ENCODE assay signal across 28 mouse cellular contexts in genomic region chr19:56937911-56938310, GRCm38 (mm10).
DNase-seq lines count a peak whose midpoint lies in the region; ATAC-seq and TF ChIP-seq lines count a peak whose summit lies in the region.
"Had no signal": no experiment of that assay in that cellular context is flagged by ENCODE, and none has a peak within 500 bp of the region (broad histone marks: within the 10 kb centered on the region; RNA-seq: fewer than 3 reads in every experiment).

No protein-coding gene starts in this region.

- no peaks in the 10 kb centered on the region for H3K9me3 ChIP-seq in embryonic facial prominence, embryonic 12.5 days
- H3K9me3 ChIP-seq in embryonic facial prominence, embryonic 10.5 days, result no peaks in the 10 kb centered on the region
- H3K9me3 ChIP-seq in E14TG2a.4 (ENCODE audit: low read length), result peaks cover 6% of the 10 kb centered on the region
- H3K9me3 ChIP-seq: embryonic facial prominence, embryonic 13.5 days; embryonic facial prominence, embryonic 15.5 days; forebrain, embryonic 10.5 days; forebrain, embryonic 12.5 days had no signal

- TF ChIP-seq CTCF in E14TG2a.4 (conservative IDR thresholded peaks at IDR 0.05; ENCODE audit: low read length), result no peak

- H3K9ac ChIP-seq in embryonic facial prominence, embryonic 12.5 days, result no peak overlapping the region
- H3K9ac ChIP-seq: embryonic facial prominence, embryonic 13.5 days; embryonic facial prominence, embryonic 15.5 days; forebrain, embryonic 12.5 days had no signal

- no peak overlapping the region for H3K27ac ChIP-seq in embryonic facial prominence, embryonic 12.5 days
- H3K27ac ChIP-seq in embryonic facial prominence, embryonic 10.5 days (replicated peaks), result no peak overlapping the region
- H3K27ac ChIP-seq: embryonic facial prominence, embryonic 13.5 days; embryonic facial prominence, embryonic 15.5 days; forebrain, embryonic 10.5 days; forebrain, embryonic 12.5 days had no signal

- no peak overlapping the region for H3K4me3 ChIP-seq in embryonic facial prominence, embryonic 12.5 days
- no peak overlapping the region for H3K4me3 ChIP-seq in embryonic facial prominence, embryonic 10.5 days
- H3K4me3 ChIP-seq in E14TG2a.4 (replicated peaks; ENCODE audit: low read length), result peak overlapping the region; percentile 5; the same call in 1 of the 2 replicates
- H3K4me3 ChIP-seq: embryonic facial prominence, embryonic 13.5 days; embryonic facial prominence, embryonic 15.5 days; erythroblast, embryonic 14.5 days; forebrain, embryonic 10.5 days; forebrain, embryonic 12.5 days had no signal

- H3K4me2 ChIP-seq in embryonic facial prominence, embryonic 12.5 days (replicated peaks), result no peak overlapping the region
- H3K4me2 ChIP-seq: embryonic facial prominence, embryonic 13.5 days; embryonic facial prominence, embryonic 15.5 days; forebrain, embryonic 12.5 days had no signal

- no peaks in the 10 kb centered on the region for H3K4me1 ChIP-seq in embryonic facial prominence, embryonic 12.5 days
- peaks cover 14% of the 10 kb centered on the region for H3K4me1 ChIP-seq in embryonic facial prominence, embryonic 10.5 days
- peaks cover 39% of the 10 kb centered on the region for H3K4me1 ChIP-seq in E14TG2a.4 (replicated peaks; ENCODE audit: low read depth, low read length)
- H3K4me1 ChIP-seq: embryonic facial prominence, embryonic 13.5 days had no signal

- intact Hi-C loops in left cerebral cortex, postnatal 14 days (cut with DNase I), result no loop called here

- WGBS in embryonic facial prominence, embryonic 12.5 days, result 88% methylated on average over 5 of the region's 5 CpGs
- 93% methylated on average over 5 of the region's 5 CpGs for WGBS in embryonic facial prominence, embryonic 10.5 days

- no peak for DNase-seq in embryonic facial prominence, embryonic 10.5 days (ENCODE audit: low spot score)
- DNase-seq in R1 (ENCODE audit: low read depth, low spot score), result peak; percentile 77
- no peak for DNase-seq in left cerebral cortex, postnatal 14 days (ENCODE audit: low spot score in 2 of 2)
- no peak for DNase-seq in kidney, adult 9 months
- DNase-seq: adrenal gland, adult 8-10 months; adrenal gland, postnatal 14 days; B cell, adult 2 months; cerebellum, adult 11 months; cerebellum, adult 18-20 months; cerebellum, adult 8-10 months; cerebellum, adult 9-11 months; cerebellum, postnatal 14 days; cerebellum, postnatal 36 days; embryo, embryonic 11 days had no signal

- H3K36me3 ChIP-seq in embryonic facial prominence, embryonic 12.5 days, result no peaks in the 10 kb centered on the region
- no peaks in the 10 kb centered on the region for H3K36me3 ChIP-seq in embryonic facial prominence, embryonic 10.5 days (replicated peaks)
- no peaks in the 10 kb centered on the region for H3K36me3 ChIP-seq in E14TG2a.4 (ENCODE audit: insufficient read depth, low read length)
- H3K36me3 ChIP-seq: embryonic facial prominence, embryonic 13.5 days; forebrain, embryonic 10.5 days; forebrain, embryonic 12.5 days; G1E had no signal

- 0 out of 2 replicates have a peak, but pooled peaks have one; percentile 18 for ATAC-seq in embryonic facial prominence, embryonic 12.5 days (ENCODE audit: insufficient number of reproducible peaks, insufficient read depth, low FRiP score, low TSS enrichment)
- ATAC-seq: activated CD4-positive, CD25-positive, alpha-beta regulatory T cell, adult 4 months; CD4-positive, CD25-positive, alpha-beta regulatory T cell, adult 4 months; forebrain, embryonic 14.5 days; forebrain, embryonic 16.5 days; Patski had no signal

- H3K27me3 ChIP-seq in embryonic facial prominence, embryonic 12.5 days, result no peaks in the 10 kb centered on the region
- no peaks in the 10 kb centered on the region for H3K27me3 ChIP-seq in embryonic facial prominence, embryonic 10.5 days (replicated peaks; ENCODE audit: low read depth, poor library complexity, severe bottlenecking)
- H3K27me3 ChIP-seq in E14TG2a.4 (ENCODE audit: insufficient read depth, low read length), result peaks cover 17% of the 10 kb centered on the region; the same call in 1 of the 2 replicates
- H3K27me3 ChIP-seq: CH12.LX; embryonic facial prominence, embryonic 13.5 days; embryonic facial prominence, embryonic 15.5 days; forebrain, embryonic 12.5 days; Patski had no signal
